Mouse (Mus musculus) granulocyte monocyte progenitor cell, adult 5-6 weeks (primary cell): ENCODE measurements around the gene Eno3. TPM values are rescaled to one million over a fixed set of nuclear protein-coding genes. Genes with fewer than 3 reads are reported as not detected.

Experiments
- ATAC-seq: replicated peaks from 2 replicates; pipeline ENCODE4 v1.8.0; 2016; ENCODE audit warnings: mild to moderate bottlenecking, moderate TSS enrichment, inconsistent platforms; ENCODE audit not compliant: poor library complexity, severe bottlenecking
- total RNA-seq, 2 experiments: library from RNA; stranded (forward) in 1 of 2; stranded (reverse) in 1 of 2; fragments of 200-712, 200-1000 nt in 1 of 2; fragments of >200 nt in 1 of 2; fragmentation: Nextera tagmentation in 1 of 2; gene quantifications; 2 replicates each; pipeline ENCODE4 v1.2.3; 2014 to 2017

Gene Eno3
- total RNA-seq, 2 experiments from 2014 or later = 4.5 to 14.9 TPM

DNA sequence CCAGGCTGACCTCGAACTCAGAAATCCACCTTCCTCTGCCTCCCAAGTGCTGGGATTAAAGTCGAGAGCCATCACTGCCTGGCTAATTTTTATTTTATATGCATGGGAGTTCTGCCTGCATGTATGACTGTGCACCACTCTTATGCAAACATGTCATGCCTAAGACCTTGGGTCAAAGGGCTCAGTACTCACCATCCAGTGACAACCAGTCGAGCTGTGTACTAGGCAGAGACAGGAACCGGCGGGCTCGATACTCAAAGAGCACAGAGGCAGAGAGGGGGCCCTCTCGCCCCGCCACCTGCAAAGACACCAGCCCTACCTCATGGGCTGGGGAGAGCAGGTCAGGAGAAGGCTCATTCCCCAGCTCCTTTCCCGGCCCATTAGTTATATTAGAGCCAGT is 21.1 kb downstream of the Eno3 start:
- no peak for ATAC-seq

DNA sequence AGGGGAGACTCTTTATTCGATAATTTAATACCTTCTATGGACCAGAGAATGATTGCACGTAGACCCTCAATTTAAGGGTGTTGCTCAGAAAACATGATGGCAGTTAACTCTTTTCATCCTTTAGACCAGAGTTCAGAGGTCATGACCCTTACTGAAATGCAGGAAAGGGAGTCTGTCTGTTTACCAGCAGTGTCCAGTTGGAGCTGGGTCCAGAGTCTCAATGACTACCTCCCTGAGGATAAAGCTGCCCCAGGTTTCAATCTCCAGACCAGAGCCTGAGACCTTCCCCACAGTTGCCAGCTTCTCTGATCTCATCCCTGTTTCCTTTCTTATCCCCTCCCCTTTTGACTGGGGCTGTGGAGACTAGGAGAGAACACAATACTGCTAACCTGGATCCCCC is 21.6 kb downstream of the Eno3 start:
- no peak for ATAC-seq

DNA sequence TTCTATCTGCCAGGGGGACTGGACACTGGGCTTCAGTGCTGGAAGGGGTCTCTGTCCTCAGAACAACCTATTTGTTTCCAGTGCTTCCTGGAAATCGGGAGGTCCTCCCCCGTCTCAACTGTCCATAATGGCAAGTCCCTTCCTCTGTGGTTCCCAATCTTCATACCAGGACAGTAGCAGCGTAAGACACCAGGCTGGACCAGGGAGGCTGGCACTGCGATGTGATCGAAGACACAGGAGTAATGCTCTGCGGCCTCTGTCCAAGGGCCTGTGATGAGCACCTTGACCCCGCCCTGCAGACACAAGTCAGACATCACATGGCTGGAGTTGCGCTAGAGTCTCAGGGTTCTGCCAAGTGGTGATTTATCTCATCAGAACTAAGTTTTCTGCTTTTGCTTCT is 22.4 kb downstream of the Eno3 start:
- no peak for ATAC-seq

DNA sequence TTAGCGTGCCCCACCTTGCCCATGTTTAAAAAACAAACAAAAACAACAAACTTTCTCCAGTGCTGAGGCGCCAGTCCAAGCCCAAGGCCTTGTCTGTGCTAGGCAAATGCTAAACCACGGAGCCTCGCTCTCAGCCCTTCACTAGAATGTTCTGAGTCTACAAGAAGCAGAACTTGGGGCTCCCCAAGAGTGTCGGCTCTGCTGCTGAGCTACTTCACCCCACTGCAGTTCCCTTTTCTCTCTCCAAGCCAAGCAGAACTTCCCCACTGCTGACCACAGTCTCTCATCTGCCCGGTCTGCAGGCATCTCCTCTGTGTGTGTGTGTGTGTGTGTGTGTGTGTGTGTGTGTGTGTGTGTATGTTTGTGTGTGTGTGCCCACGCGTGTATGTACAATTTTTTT is 22.9 kb downstream of the Eno3 start:
- peak; percentile 98 for ATAC-seq

DNA sequence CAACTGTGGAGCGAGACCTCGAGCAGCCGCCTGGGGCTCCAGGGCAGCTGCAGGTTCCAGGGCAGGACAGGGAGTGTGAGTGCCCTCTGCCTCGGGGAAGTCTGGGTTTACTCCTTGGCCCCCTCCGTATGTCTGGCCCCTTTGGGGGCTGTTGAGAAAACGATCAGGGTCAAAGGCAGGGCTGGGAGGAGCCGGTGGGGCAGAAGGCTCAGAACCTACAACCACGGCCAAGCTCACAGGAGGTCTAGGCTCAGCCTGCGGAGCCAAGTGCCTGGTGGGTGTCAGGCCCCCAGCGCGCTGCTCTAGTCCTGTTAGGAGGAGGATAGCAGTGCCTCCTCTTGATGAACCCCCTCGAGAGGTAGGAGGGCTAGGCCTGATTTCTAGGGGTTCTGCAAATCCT is 24.2 kb downstream of the Eno3 start:
- ATAC-seq = no peak

DNA sequence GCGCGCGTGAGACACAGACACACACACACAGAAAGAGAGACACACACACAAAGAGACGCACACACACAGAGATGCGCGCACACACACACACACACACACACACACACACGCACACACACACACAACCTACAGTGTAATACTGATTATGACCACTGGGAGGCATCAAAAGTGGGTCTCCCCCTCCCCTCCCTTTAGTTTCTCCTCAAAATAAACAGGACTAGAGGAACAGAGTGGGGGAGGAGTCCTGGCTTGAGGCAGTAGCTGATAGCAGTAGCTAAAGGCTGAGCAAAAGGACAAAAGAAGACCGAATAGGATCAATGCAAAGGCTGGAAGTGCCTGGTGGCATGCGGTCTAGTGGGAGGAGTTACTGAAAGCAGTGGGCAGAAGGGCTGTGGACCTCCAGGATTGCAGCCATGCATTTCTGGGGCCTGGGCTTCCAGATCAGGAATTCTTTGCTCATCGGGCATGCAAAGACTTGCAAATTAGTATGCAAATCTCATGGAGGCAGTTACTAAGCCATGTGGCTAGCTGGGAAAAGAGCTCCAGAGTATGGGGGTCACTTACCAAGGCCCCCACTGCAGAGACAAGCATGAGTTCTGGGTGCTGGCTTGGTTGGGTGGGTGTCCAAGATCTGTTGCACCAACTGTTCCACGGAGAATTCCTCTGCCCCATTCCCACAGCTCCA is 25.0 kb downstream of the Eno3 start:
- 0 out of 2 replicates have a peak, but pooled peaks have one; percentile 15 for ATAC-seq

DNA sequence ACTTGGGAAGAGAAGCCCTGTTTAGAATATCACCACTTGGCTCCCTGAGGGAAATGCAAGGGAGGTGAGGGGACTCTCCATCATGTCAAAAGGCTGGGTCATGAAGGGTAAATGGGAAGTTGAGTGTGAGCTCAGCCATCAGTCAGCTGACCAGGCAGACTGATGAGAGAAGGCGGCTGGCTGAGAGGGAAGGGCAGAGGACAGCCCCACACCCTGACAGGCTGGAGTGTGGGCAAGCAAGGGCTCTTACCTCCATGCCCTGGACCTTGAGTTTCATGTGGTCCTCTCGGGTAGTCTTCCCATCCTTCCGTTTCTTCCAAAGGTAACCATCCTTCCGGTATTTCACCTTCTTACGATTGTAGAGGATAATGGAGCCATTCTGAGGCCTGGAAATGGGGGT is 26.6 kb downstream of the Eno3 start:
- ATAC-seq = no peak

DNA sequence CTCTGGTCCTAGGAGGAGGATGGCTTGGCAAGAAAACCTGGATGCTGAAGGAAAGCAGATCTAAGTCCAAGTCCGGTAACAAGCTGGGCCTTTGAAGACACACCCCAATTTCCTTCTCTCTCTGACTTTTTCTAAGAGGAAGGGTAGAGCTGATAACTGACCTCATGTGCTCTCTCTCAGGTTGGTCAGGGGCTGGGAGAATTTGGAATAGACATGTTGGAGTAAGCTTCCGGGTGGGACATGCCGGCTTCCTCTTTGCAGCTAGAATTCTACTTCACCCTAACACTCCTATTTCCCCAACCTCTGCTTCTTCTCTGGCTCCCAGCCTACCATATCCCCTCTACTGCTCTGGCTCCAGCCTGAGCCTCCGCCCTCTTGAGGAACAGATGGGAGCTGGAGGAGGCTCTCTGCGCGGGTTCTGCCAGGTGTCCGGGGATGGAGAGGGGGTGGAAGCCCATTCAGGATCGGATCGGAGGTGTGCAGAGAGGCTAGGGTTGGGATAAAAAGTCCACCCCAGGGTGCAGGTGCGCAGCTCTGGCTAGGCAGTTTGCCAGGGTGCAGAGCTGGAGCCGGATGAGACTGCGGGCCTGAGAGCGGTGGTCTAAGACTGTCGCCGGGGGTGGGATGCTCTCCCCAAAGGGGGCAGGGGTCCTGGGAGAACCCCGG is 30.0 kb downstream of the Eno3 start:
- ATAC-seq = peak; percentile 43

DNA sequence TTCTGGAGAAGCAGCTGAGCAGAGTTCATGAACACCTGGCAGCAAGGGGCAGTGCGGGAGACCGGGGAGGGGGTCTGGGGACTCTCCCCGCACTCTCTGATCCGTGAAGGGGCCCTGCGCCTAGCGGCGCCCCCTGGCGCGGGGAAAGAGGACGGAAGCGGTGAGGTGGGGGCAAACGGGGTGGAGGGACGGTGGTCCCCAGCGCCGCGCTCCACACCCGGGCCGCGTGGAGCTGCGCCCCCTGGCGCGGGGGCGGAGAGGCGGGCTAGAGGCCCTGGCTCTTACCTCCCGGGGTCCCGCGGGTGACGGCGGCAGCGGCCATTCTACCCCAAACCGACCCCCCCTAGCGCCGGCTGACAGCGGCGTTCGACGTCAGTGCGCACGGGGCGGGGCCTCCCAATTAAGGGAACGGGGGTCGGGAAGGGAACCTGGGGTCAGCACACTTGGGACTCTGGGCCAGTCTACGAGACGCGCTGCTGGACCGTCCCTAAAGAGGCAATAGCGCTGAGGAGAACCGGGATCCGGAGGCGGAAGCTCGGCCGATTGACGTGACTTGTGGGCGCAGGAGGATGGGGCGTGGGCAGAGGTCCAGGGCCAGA is 30.7 kb downstream of the Eno3 start, which contains the start of gene Camta2:
Gene Camta2 (minus strand): TSS at position 505 of the 599 bp plus-strand sequence.
- peak; percentile 92 for ATAC-seq

DNA sequence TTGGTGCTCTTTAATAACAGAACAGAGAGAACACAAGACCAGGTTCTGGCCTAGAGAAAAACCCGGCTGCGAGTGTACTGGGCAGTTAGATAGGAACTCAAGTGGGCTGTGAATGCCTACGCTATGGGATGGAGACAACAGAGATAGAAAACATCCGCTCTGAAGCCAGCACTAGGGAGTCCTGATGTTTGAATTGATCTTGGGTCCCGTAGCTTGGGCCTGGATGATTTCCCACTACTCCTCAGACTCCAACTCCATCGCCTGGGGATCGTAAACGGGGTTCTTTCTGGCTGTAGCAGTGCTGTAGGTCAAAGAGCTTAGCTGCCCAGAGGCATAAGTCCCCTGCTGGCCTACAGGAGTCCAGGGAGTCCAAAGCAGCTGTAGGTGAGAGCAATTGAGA is 31.4 kb downstream of the Eno3 start:
- ATAC-seq = no peak

DNA sequence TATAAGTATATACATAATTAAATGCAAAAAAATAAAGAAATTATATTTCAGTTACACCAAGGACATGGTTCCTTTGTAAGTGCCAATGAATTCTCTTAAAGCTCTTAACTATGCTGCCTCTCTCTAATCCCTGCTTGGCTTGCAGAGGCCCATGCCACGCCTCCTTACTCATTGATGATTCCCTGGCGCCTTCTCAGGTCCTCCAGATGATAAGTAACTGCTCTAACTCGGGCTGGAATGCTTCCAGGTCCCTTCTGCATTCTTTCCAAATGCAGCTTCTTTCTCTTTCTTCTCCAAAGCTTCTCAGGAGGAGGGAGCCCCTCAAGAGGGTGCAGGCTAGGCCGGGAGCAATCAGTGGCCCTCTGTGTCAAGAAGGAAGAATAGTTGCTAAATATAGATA is 32.6 kb downstream of the Eno3 start:
- ATAC-seq = no peak

DNA sequence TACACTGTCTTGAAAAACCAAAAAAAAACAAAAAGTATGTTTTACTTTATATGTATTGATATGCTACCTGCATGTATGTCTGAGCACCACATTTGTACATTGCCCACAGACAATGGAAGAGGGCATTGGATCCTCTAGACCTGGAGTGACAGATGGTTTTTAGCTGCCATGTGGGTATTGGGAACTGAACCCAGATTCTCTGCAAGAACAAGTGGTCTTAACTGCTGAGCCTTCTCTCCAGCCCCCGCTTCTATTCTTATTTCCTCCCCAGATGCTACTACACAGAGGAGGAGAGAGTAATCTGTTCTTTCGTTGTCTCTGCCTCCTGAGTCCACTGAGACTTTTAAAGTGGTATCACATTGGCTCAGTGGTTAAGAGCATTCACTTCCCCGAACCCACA is 36.5 kb downstream of the Eno3 start:
- ATAC-seq = no peak

DNA sequence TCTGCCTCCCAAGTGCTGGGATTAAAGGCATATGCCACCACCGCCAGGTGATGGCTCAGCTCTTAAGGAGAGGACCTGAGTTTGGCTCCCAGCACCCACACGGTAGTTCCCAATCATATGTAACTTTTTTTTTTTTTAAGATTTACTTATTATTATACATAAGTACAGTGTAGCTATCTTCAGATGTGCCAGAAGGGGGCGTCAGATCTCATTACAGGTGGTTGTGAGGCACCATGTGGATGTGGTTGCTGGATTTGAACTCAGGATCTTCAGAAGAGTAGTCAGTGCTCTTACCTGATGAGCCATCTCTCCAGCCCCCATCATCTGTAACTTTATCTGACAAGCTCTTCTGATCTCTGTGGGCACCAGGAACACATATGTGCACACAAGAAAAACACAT is 40.4 kb downstream of the Eno3 start:
- no peak for ATAC-seq

DNA sequence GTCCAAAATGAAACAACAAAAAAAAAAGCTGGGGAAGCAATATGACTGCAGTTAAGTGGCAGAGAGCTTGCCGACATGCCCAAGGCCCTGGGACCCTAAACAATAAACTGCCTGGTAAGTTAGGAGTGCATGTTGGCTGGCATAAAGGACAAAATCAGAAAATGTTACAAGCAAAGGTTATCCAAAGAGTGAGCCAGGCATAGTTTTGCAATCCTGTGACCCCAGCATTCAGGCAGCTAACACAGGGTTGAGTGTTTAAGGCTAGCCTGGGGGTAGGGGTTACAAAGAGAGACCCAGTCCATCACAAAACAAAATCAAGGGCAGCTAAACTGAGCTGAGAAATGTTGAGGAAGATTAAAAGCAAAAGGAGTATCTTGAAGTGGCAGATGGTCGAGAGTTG is 42.0 kb downstream of the Eno3 start:
- ATAC-seq = no peak

DNA sequence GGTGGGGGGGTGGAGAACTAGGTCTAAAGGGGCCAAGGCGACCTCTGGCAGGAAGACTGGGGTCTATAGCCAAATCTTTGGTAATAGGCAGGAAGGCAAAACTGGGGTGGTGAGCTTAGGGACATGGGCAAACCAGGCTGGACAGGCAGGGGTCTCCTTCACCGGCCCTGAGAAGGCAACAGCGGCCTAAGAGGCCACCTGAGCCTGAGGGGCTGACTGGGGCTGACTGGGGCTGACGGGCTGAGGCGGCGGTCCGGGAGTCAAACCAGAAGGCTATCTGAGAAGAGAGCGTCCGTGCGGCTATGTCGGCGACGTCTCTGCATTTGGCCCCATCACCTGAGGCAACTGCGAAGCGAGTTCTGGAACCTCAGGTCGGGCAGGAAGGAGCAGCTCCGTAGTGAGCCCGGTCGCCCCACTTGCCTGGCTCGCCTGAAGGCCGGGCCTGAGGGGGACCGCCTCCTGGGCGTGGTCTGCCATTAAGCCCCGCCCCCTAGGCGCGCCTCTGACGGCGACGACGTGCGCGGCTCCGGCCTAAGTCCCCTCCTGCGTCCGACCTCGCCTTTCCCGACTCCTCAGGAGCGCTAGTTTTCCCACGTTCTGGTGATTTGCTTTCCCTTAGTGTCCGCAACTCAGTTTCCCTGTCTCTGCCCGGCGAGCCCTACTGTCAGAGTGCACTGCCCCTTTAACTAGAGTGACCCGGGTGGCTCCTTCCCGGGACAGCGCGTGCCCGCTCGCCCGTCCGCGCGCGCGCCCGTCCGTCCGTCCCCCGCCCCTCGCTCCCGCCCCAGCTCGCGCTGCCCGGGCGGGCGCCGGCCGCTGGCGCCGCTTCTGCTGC is 42.9 kb downstream of the Eno3 start, which contains the start of the genes Inca1 and Kif1c:
Gene Inca1 (minus strand): TSS at position 434 of the 835 bp plus-strand sequence.
Gene Kif1c (plus strand): TSS at position 827 of the 835 bp plus-strand sequence.
- peak; percentile 98 for ATAC-seq

DNA sequence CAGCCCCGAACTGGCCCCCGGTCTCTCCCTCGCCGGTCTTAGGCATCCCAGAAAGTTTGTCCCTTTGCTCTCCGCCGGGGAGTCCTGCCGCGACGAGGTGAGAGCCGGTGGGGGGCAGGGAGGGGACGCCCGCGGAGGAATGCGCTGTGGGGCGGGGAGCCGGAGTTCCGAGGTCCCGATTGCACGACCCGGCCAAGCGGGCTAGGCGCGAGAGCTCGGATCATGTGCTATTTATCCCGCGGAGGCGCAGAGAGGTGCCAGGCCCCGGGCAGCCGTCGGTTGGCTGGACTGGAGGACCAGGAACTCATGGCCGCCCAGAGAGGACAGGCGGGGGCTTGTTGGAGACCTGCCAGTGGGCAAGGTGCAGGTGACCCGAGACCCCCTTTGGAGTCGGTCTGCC is 43.6 kb downstream of the Eno3 start:
- peak; percentile 31 for ATAC-seq

DNA sequence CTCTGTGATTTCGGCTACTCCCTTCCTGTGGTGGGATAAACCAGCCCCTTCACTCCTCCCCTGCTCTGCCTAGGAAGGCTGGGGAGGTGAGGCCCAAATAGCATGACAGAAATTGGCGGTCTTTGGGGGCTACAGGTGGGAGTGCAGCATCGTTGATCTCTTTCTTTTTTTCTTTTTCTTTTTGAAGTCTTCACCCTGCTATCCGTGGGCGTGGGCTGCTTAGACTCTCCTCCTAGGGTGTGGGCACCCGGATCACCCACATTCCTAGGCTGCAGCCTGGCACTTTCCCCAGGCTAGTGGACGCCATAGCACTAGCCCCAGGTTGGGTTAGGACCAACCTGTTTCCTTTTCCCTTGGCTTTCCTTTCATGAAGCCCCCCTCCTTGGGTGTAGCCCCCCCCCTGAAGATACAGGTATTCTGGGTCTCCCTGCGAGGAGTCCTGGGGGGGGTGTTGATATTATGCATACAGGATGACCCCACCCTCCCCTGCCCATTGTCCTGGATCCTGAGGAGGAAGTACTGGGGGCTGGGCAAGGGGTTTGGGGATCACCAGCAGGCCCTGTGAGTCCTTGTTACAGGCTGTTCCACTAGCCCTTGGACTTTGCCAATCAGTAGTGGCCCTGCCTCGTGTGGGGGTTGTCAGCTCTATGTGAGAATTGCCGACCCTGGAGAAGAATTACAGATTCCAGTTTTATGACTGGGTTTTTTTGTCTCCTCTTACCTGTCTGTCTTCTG is 44.4 kb downstream of the Eno3 start:
- no peak for ATAC-seq

DNA sequence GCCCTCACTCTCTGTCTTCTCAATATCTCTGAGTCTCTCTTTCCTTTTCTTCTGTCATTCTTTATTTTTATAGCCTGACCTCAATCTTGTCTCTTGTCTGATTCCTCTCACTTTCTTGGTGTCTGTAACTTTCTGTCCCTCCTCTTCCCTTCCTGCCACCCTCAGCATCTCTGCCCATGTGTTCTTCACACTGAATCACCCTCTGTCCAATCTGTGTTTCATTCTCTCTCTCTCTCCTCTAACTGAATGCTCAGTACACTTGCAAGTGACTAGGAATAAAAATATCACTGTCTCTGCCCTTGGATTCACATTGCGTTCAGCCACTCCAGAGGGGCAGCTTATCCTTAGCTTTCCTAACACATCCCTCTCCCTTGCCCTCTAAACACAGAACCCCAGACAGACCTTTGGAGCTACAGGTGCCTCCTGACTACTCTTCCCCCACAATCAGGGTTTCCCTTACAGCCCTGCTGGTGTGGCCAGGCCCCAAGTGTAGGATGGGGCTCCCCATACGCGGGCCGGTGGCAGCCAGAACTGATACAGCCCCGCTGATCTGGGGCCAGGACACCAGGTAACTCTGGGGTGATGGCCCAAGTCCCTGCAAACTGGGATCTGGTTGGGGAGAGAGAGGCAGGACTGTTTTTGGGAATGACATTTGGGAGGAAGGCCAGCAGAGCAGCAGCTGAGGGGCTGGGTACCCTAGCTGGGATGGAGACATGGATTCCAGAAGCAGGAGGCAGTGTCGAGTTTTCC is 45.2 kb downstream of the Eno3 start:
- no peak for ATAC-seq

DNA sequence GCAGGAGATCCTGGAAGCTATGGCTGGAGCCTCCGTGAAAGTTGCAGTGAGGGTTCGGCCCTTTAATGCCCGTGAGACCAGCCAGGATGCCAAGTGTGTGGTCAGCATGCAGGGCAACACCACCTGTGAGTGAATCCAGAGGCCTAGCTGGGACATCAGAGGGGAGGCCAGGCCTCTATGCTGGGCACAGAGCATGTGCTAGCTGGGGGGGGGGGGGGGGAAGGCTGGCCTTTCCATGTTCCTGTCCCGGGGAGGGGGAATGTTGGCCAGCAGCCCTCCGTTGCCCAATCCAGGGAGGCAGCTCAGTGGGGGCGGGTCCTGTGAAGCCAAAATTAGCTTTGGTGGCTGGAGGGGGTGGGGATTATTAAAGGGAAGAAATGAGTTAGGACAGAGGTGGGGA is 45.8 kb downstream of the Eno3 start:
- ATAC-seq = no peak
